Mouse (Mus musculus): Measurements from ENCODE around the gene Myo1h. TPM values are rescaled to one million over a fixed set of nuclear protein-coding genes. Genes with fewer than 3 reads are reported as not detected.

Gene Myo1h
- polyA plus RNA-seq, 1 experiment from 2014 or later = 2.8 TPM

- TF ChIP-seq CTCF (IDR thresholded peaks at IDR 0.05; ENCODE audit: low read depth) = no peak
- Histone ChIP-seq H3K9me3 (ENCODE audit: control insufficient read depth) (no peaks in the 10 kb centered on the region), H3K4me3 (ENCODE audit: low read depth, low read length) (no peak overlapping the region), H3K4me2 (replicated peaks; ENCODE audit: low read depth) (peak overlapping the region; percentile 28), H3K27me3 (replicated peaks; ENCODE audit: control insufficient read depth, insufficient read depth, low read length) (no peaks in the 10 kb centered on the region), H3K9ac (ENCODE audit: low read depth, low read length) (no peak overlapping the region), H3K4me1 (replicated peaks; ENCODE audit: control insufficient read depth, insufficient read depth, low read length) (peaks cover 25% of the 10 kb centered on the region; the same call in 1 of the 2 replicates), H3K36me3 (ENCODE audit: control insufficient read depth, insufficient read depth) (peaks cover 89% of the 10 kb centered on the region), H3K27ac (ENCODE audit: low read depth, low read length) (peak overlapping the region; percentile 83)
- 13% methylated on average over 23 of the region's 23 CpGs for WGBS
- ATAC-seq = peak; percentile 90
These were observed 76.2 kb downstream of the Myo1h start for GRCm38 (mm10) chr5:114365043-114365752.

- Histone ChIP-seq H3K27ac (ENCODE audit: low read depth, low read length) (no peak overlapping the region), H3K4me2 (replicated peaks; ENCODE audit: low read depth) (no peak overlapping the region), H3K9me3 (ENCODE audit: control insufficient read depth) (no peaks in the 10 kb centered on the region), H3K27me3 (replicated peaks; ENCODE audit: control insufficient read depth, insufficient read depth, low read length) (no peaks in the 10 kb centered on the region), H3K4me1 (replicated peaks; ENCODE audit: control insufficient read depth, insufficient read depth, low read length) (peaks cover 39% of the 10 kb centered on the region), H3K36me3 (ENCODE audit: control insufficient read depth, insufficient read depth) (peaks cover 67% of the 10 kb centered on the region), H3K4me3 (ENCODE audit: low read depth, low read length) (no peak overlapping the region), H3K9ac (ENCODE audit: low read depth, low read length) (no peak overlapping the region)
- ATAC-seq = no peak
- no peak for TF ChIP-seq CTCF (IDR thresholded peaks at IDR 0.05; ENCODE audit: low read depth)
- WGBS = 62% methylated on average over 14 of the region's 14 CpGs
These were observed 79.2 kb downstream of the Myo1h start for GRCm38 (mm10) chr5:114368121-114368520.

GRCm38 (mm10) chr5:114368803-114369496 is 80.0 kb downstream of the Myo1h start:
- no peaks in the 10 kb centered on the region for H3K27me3 ChIP-seq (replicated peaks; ENCODE audit: control insufficient read depth, insufficient read depth, low read length)
- ATAC-seq = no peak
- H3K9me3 ChIP-seq (ENCODE audit: control insufficient read depth) = no peaks in the 10 kb centered on the region
- whole genome bisulfite sequencing = 70% methylated on average over 16 of the region's 16 CpGs
- peaks cover 45% of the 10 kb centered on the region for H3K4me1 ChIP-seq (replicated peaks; ENCODE audit: control insufficient read depth, insufficient read depth, low read length)
- peaks cover 67% of the 10 kb centered on the region for H3K36me3 ChIP-seq (ENCODE audit: control insufficient read depth, insufficient read depth)
- no peak overlapping the region; the same call in 1 of the 2 replicates for H3K4me2 ChIP-seq (replicated peaks; ENCODE audit: low read depth)
- H3K4me3 ChIP-seq (ENCODE audit: low read depth, low read length) = no peak overlapping the region
- peak overlapping the region; percentile 28; the same call in 1 of the 2 replicates for H3K27ac ChIP-seq (ENCODE audit: low read depth, low read length)
- TF ChIP-seq CTCF (IDR thresholded peaks at IDR 0.05; ENCODE audit: low read depth) = no peak
- 0 out of 2 replicates have a peak overlapping the region, but pooled peaks have one; percentile 22 for H3K9ac ChIP-seq (ENCODE audit: low read depth, low read length)

- H3K27me3 ChIP-seq (replicated peaks; ENCODE audit: control insufficient read depth, insufficient read depth, low read length) = no peaks in the 10 kb centered on the region
- TF ChIP-seq CTCF (IDR thresholded peaks at IDR 0.05; ENCODE audit: low read depth) = no peak
These were observed 81.0 kb downstream of the Myo1h start for GRCm38 (mm10) chr5:114369921-114370320.

GRCm38 (mm10) chr5:114370371-114370776 is 81.4 kb downstream of the Myo1h start:
- WGBS = 42% methylated on average over 9 of the region's 9 CpGs
- H3K9me3 ChIP-seq (ENCODE audit: control insufficient read depth) = no peaks in the 10 kb centered on the region
- H3K4me2 ChIP-seq (replicated peaks; ENCODE audit: low read depth) = peak overlapping the region; percentile 46
- H3K9ac ChIP-seq (ENCODE audit: low read depth, low read length) = peak overlapping the region; percentile 37; the same call in 1 of the 2 replicates
- TF ChIP-seq CTCF (IDR thresholded peaks at IDR 0.05; ENCODE audit: low read depth) = peak; percentile 57
- no peak for ATAC-seq
- no peaks in the 10 kb centered on the region for H3K27me3 ChIP-seq (replicated peaks; ENCODE audit: control insufficient read depth, insufficient read depth, low read length)
- peak overlapping the region; percentile 93 for H3K27ac ChIP-seq (ENCODE audit: low read depth, low read length)
- H3K4me1 ChIP-seq (replicated peaks; ENCODE audit: control insufficient read depth, insufficient read depth, low read length) = peaks cover 40% of the 10 kb centered on the region
- peaks cover 67% of the 10 kb centered on the region for H3K36me3 ChIP-seq (ENCODE audit: control insufficient read depth, insufficient read depth)
- H3K4me3 ChIP-seq (ENCODE audit: low read depth, low read length) = no peak overlapping the region

More at GRCm38 (mm10) chr5:114369921-114370320, 81.0 kb downstream of the Myo1h start:
- Histone ChIP-seq H3K27ac (ENCODE audit: low read depth, low read length) (peak overlapping the region; percentile 84), H3K9me3 (ENCODE audit: control insufficient read depth) (no peaks in the 10 kb centered on the region), H3K36me3 (ENCODE audit: control insufficient read depth, insufficient read depth) (peaks cover 64% of the 10 kb centered on the region), H3K9ac (ENCODE audit: low read depth, low read length) (0 out of 2 replicates have a peak overlapping the region, but pooled peaks have one; percentile 11), H3K4me3 (ENCODE audit: low read depth, low read length) (no peak overlapping the region), H3K4me1 (replicated peaks; ENCODE audit: control insufficient read depth, insufficient read depth, low read length) (peaks cover 40% of the 10 kb centered on the region), H3K4me2 (replicated peaks; ENCODE audit: low read depth) (peak overlapping the region; percentile 46; the same call in 1 of the 2 replicates)
- WGBS = 70% methylated on average over 9 of the region's 9 CpGs
- no peak for ATAC-seq

- TF ChIP-seq CTCF (IDR thresholded peaks at IDR 0.05; ENCODE audit: low read depth) = no peak
- Histone ChIP-seq H3K36me3 (ENCODE audit: control insufficient read depth, insufficient read depth) (peaks cover 61% of the 10 kb centered on the region), H3K27ac (ENCODE audit: low read depth, low read length) (peak overlapping the region; percentile 93), H3K4me3 (ENCODE audit: low read depth, low read length) (no peak overlapping the region), H3K9me3 (ENCODE audit: control insufficient read depth) (no peaks in the 10 kb centered on the region), H3K4me2 (replicated peaks; ENCODE audit: low read depth) (peak overlapping the region; percentile 46), H3K4me1 (replicated peaks; ENCODE audit: control insufficient read depth, insufficient read depth, low read length) (peaks cover 45% of the 10 kb centered on the region), H3K27me3 (replicated peaks; ENCODE audit: control insufficient read depth, insufficient read depth, low read length) (no peaks in the 10 kb centered on the region), H3K9ac (ENCODE audit: low read depth, low read length) (peak overlapping the region; percentile 43)
- ATAC-seq = peak; percentile 9; the same call in 1 of the 2 replicates
- WGBS = 19% methylated on average over 3 of the region's 3 CpGs
These were observed 82.4 kb downstream of the Myo1h start for GRCm38 (mm10) chr5:114371331-114371730.

All from intestine, postnatal 0 days (tissue).